Mouse (Mus musculus) frontal cortex, postnatal 14 days (tissue): ENCODE measurements around the gene Lmtk2.

ENCODE experiments used
- DNase-seq, 2 experiments: peaks; one replicate each; pipeline ENCODE4 v3.0.0; 2022; ENCODE audit warnings: low spot score in 2 of 2

Gene Lmtk2

GRCm38 (mm10) chr5:144173648-144174047, 73.4 kb downstream of the Lmtk2 start:
- DNase-seq: no peak

- DNase-seq: no peak
Observed at GRCm38 (mm10) chr5:144178216-144178615, 78.0 kb downstream of the Lmtk2 start.

- no peak for DNase-seq
Observed at GRCm38 (mm10) chr5:144181249-144181648, 81.0 kb downstream of the Lmtk2 start.

- DNase-seq: no peak
Observed at GRCm38 (mm10) chr5:144182542-144183247, 82.5 kb downstream of the Lmtk2 start.

GRCm38 (mm10) chr5:144183248-144183559, 83.0 kb downstream of the Lmtk2 start:
- DNase-seq: no peak

- DNase-seq: no peak
Observed at GRCm38 (mm10) chr5:144183647-144184335, 83.6 kb downstream of the Lmtk2 start.

- no peak for DNase-seq
Observed at GRCm38 (mm10) chr5:144184350-144185045, 84.3 kb downstream of the Lmtk2 start.

- no peak for DNase-seq
Observed at GRCm38 (mm10) chr5:144188422-144188821, 88.2 kb downstream of the Lmtk2 start.

- DNase-seq: no peak
Observed at GRCm38 (mm10) chr5:144189327-144189726, 89.1 kb downstream of the Lmtk2 start.

- no peak for DNase-seq
Observed at GRCm38 (mm10) chr5:144189950-144190583, 89.8 kb downstream of the Lmtk2 start, which contains the start of gene Bhlha15. Gene Bhlha15 (plus strand): TSS chr5:144190286.

GRCm38 (mm10) chr5:144191026-144191425, 90.8 kb downstream of the Lmtk2 start:
- no peak for DNase-seq

- DNase-seq: no peak
Observed at GRCm38 (mm10) chr5:144192673-144193072, 92.4 kb downstream of the Lmtk2 start.

- DNase-seq: no peak
Observed at GRCm38 (mm10) chr5:144194416-144194815, 94.2 kb downstream of the Lmtk2 start.

GRCm38 (mm10) chr5:144195567-144195966, 95.3 kb downstream of the Lmtk2 start:
- no peak for DNase-seq

GRCm38 (mm10) chr5:144200616-144201015, 100.4 kb downstream of the Lmtk2 start:
- DNase-seq: no peak

GRCm38 (mm10) chr5:144202430-144202829, 102.2 kb downstream of the Lmtk2 start:
- DNase-seq: no peak

GRCm38 (mm10) chr5:144203398-144203959, 103.2 kb downstream of the Lmtk2 start:
- no peak for DNase-seq

- no peak for DNase-seq
Observed at GRCm38 (mm10) chr5:144204303-144204702, 104.1 kb downstream of the Lmtk2 start.

GRCm38 (mm10) chr5:144204911-144205310, 104.7 kb downstream of the Lmtk2 start:
- DNase-seq: no peak

- DNase-seq: no peak
Observed at GRCm38 (mm10) chr5:144206069-144206468, 105.8 kb downstream of the Lmtk2 start.

- DNase-seq: no peak
Observed at GRCm38 (mm10) chr5:144207478-144207877, 107.2 kb downstream of the Lmtk2 start.

- DNase-seq: no peak
Observed at GRCm38 (mm10) chr5:144214453-144214852, 114.2 kb downstream of the Lmtk2 start.
